Mouse (Mus musculus) c-Kit-negative CD71-positive TER-119-positive erythroid progenitor cells, embryonic 14.5 days (primary cell): ENCODE measurements around the gene Zc3h12d.
"Not testable (repeated sequence)": the region's sequence is repeated elsewhere in the genome, so short reads cannot be mapped to it uniquely, and the experiment has no call there.

Experiments
- DNase-seq: peaks from one replicate; pipeline ENCODE4 v3.0.0-alpha.2; 2013; ENCODE audit warnings: low read depth, low spot score

Zc3h12d gene

GRCm38 (mm10) chr10:7870571-7871315 lies 38.5 kb downstream of the Zc3h12d start:
- DNase-seq = no peak

GRCm38 (mm10) chr10:7871381-7872020 lies 39.2 kb downstream of the Zc3h12d start:
- DNase-seq = no peak

GRCm38 (mm10) chr10:7874194-7874593 lies 41.9 kb downstream of the Zc3h12d start:
- DNase-seq = no peak

DNA sequence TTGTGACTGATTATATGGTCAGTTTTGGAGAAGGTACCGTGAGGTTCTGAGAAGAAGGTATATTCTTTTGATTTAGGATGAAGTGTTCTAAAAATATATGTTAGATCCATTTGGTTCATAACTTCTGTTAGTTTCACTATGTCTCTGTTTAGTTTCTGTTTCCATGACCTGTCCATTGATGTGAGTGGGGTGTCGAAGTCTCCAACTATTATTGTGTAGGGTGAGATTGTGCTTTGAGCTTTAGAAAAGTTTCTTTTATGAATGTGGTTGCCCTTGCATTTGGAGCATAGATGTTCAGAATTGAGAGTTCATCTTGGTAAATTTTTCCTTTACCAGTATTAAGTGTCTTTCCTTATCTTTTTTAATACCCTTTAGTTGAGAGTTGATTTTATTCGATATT lies 48.0 kb downstream of the Zc3h12d start:
- not testable (repeated sequence) for DNase-seq

DNA sequence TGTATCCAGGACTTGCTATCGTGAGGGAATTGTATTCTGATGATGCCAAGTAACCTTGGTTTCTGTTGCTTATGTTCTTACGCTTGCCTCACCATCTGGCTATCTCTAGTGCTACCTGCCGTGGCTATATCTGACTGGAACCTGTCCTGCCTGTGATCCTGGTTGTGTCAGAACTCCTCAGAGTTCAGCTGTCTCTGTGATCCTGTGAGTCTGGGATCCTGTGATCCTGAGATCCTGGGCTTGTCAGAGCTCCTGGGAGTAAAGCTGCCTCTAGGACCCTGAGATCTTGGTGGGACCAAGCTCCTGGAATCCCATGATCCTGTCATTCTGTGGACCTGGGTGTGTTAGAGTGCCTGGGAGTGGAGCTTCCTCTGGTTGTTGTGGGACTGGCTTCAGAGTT lies 49.7 kb downstream of the Zc3h12d start:
- DNase-seq = no peak

GRCm38 (mm10) chr10:7883524-7883923 lies 51.3 kb downstream of the Zc3h12d start:
- peak; percentile 56 for DNase-seq

GRCm38 (mm10) chr10:7888256-7888868 lies 56.1 kb downstream of the Zc3h12d start:
- DNase-seq = no peak

DNA sequence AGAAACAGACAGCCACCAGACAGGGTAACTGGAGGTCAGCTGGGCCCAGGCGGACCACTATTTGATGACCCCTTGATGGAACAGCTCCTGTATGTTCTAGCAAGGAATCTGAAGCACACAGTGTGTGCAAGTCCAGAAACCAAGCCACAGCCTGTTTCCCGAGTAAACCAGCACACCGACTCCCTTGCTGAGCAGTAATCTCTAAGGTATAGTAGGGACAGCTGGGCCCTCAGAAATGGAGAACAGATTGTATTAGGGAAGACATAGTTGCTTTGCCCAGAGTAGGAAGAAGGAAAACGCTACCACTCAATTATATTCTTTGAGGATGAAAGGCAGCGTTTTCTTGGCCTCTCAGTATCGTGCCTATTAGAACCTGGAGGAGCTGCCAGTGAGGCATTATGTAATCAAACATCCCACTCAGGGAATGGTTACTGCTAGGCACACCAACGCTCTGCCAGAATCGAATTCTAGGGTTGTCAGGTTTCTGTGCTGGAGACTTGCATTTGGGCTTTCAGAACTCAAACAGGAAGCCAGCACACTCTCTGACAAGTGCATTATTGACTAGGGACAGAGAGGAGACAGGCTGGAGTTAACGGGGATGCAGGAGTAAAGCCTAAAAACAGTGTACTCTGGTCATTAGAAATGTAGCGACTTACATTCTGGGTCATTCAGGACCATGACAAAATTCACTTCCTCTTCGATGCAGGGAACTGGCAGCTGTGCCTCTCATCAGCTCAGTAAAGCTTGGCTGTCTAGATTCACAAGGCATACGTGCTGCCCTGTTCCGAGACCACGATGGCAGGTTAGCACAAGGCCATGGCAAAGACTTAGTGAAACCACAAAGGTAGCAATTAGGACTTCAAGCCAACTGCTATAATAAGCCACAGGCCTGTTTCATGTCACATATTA lies 68.7 kb downstream of the Zc3h12d start:
- DNase-seq = no peak

GRCm38 (mm10) chr10:7904157-7904556 lies 71.9 kb downstream of the Zc3h12d start:
- no peak for DNase-seq

- DNase-seq = no peak
Measured at GRCm38 (mm10) chr10:7907151-7907550, 74.9 kb downstream of the Zc3h12d start.

GRCm38 (mm10) chr10:7911268-7911667 lies 79.0 kb downstream of the Zc3h12d start:
- DNase-seq = no peak
